Mouse (Mus musculus): ENCODE measurements at regions not wholly inside any gene's neighbourhood (a gene's known extent, or its start where the extent isn't known, plus 50 kb on each side); places are given as distances from the start of the nearest gene placed in this dataset.

- DNase-seq (ENCODE audit: low read depth, low spot score) = no peak
Measured at GRCm38 (mm10) chr14:94860191-94860590, 969.7 kb upstream of the Pcdh9 start.

GRCm38 (mm10) chr14:94869011-94869410, 978.5 kb upstream of the Pcdh9 start:
- no peak for DNase-seq (ENCODE audit: low read depth, low spot score)

GRCm38 (mm10) chr14:94886054-94886453, 995.0 kb upstream of the 4921530L21Rik start:
- peak; percentile 4 for DNase-seq (ENCODE audit: low read depth, low spot score)

GRCm38 (mm10) chr14:94895261-94895769, 985.7 kb upstream of the 4921530L21Rik start:
- DNase-seq (ENCODE audit: low read depth, low spot score) = no peak

- peak; percentile 44 for DNase-seq (ENCODE audit: low read depth, low spot score)
Measured at GRCm38 (mm10) chr14:94898667-94899281, 982.3 kb upstream of the 4921530L21Rik start.

GRCm38 (mm10) chr14:94912326-94912725, 968.7 kb upstream of the 4921530L21Rik start:
- DNase-seq (ENCODE audit: low read depth, low spot score) = no peak

- no peak for DNase-seq (ENCODE audit: low read depth, low spot score)
Measured at GRCm38 (mm10) chr14:94941416-94941815, 939.6 kb upstream of the 4921530L21Rik start.

Measured in mesoderm, embryonic 11.5 days (tissue).